Mouse (Mus musculus) heart, postnatal 0 days (tissue): ENCODE results near the gene Tmem130.

Experiments
- CTCF ChIP-seq: IDR thresholded peaks from 2 replicates; pipeline ENCODE4 v1.5.1; 2016; ENCODE audit warnings: antibody characterized with exemption, control low read depth, low read depth
- EP300 ChIP-seq: IDR thresholded peaks from 2 replicates; pipeline ENCODE4 v1.6.1; 2016; ENCODE audit warnings: antibody characterized with exemption, low read depth

DNA sequence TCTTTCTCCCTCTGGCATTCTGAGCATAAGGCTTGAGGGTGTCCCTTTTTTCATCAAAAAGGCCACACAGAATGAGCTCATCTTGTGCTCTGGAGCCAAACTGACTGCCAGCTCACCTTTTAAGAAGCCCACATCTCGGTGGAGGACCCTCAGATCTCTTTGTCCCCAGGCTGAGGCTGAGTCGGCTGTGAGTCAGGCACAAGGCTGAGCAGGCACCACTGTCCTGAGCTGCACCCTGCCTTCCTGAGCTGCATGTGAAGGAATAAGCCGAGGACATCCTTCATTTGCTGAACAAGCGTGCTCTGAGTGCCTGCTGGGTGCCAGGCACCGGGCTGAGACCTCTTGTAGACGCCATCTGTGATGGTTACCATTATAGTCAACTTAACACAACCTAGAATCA lies 44.4 kb downstream of the Tmem130 start:
- TF ChIP-seq EP300 (no peak), CTCF (no peak)
